Mouse (Mus musculus): ENCODE measurements around the gene Slpi. TPM values are rescaled to one million over a fixed set of nuclear protein-coding genes. Genes with fewer than 3 reads are reported as not detected.

Slpi gene
- polyA plus RNA-seq, 1 experiment from 2014 or later, result not detected

DNA sequence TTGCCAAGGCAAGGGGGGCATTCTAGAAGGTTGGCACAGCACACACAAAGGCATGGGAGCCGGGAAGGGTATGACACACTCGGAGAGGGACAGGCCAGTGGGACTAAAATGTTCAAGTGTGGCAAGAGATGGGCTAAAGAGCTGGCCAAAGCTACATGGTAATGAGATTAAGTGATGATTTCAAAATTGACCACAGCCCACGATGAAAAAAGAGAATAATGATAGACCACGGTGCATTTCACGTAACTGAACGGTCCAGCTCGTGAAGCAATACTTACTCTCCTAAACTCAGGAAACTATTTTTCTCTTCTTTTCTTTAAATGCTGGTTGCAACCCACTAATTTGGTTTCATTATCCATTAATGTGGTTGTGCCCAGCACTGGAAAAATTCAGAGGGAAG, 7.2 kb upstream of the Slpi start:
- ATAC-seq (ENCODE audit: low FRiP score, low TSS enrichment), result no peak

DNA sequence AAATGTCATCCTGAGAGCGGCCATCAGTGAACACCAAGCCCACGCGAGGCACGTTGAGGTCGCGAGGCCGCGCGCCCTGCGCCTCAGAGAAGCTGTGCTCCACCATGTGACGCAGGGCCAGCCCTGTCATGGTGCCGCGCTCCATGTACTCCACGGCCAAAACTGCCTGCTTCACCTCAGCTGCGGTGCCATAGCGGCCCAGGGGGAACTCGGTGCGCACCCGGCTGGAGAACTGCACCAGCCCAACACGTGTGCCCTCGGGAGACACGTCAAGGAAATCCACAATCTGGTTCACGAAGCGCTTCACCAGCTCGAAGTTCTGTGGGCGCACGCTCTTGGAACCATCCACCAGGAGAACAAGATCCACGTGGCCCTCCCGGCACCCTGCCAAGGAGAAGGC, 4.2 kb upstream of the Slpi start:
- no peak for ATAC-seq (ENCODE audit: low FRiP score, low TSS enrichment)
- Histone ChIP-seq H3K27me3 (ENCODE audit: control insufficient read depth, insufficient read depth, low read length) (peaks cover 17% of the 10 kb centered on the region), H3K4me2 (replicated peaks; ENCODE audit: low read depth, low read length) (no peak overlapping the region), H3K27ac (ENCODE audit: low read depth, low read length) (no peak overlapping the region), H3K4me1 (ENCODE audit: control insufficient read depth, insufficient read depth, low read length) (0 out of 2 replicates have a peak, but pooled peaks cover 5% of the 10 kb centered on the region), H3K36me3 (ENCODE audit: control insufficient read depth, insufficient read depth, low read length) (no peaks in the 10 kb centered on the region), H3K9me3 (ENCODE audit: control insufficient read depth, low read length) (peaks cover 7% of the 10 kb centered on the region; the same call in 1 of the 2 replicates), H3K4me3 (ENCODE audit: low read length) (no peak overlapping the region), H3K9ac (ENCODE audit: low read depth, low read length) (no peak overlapping the region)
- 77% methylated on average over 29 of the region's 29 CpGs for WGBS

More for the DNA sequence above, 7.2 kb upstream of the Slpi start:
- 91% methylated on average over 7 of the region's 7 CpGs for WGBS
- Histone ChIP-seq H3K9ac (ENCODE audit: low read depth, low read length) (no peak overlapping the region), H3K4me1 (ENCODE audit: control insufficient read depth, insufficient read depth, low read length) (peaks cover 5% of the 10 kb centered on the region; the same call in 1 of the 2 replicates), H3K27ac (ENCODE audit: low read depth, low read length) (no peak overlapping the region), H3K36me3 (ENCODE audit: control insufficient read depth, insufficient read depth, low read length) (no peaks in the 10 kb centered on the region), H3K9me3 (ENCODE audit: control insufficient read depth, low read length) (peaks cover 8% of the 10 kb centered on the region; the same call in 1 of the 2 replicates), H3K4me2 (replicated peaks; ENCODE audit: low read depth, low read length) (no peak overlapping the region), H3K4me3 (ENCODE audit: low read length) (no peak overlapping the region), H3K27me3 (ENCODE audit: control insufficient read depth, insufficient read depth, low read length) (peaks cover 24% of the 10 kb centered on the region)

DNA sequence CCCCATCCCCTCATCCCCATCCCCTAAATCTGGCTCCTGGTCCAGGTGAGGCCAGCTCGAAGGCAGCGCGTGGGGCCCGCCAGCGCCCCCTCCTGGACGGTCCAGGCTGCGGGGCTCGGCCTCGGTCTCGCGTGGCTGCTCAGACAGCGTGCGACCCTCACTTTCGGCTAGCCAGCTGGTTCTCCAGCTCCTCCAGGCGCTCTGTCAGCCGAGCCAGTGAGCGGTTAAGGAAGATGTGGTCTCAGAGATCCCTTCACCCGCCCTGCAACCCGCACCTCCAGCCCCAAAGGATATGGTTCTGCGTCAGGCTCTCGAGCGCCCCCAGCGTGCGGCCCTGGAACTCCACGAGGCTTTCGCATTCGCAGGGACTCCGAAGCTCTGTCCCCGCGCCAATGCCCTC, 604 bp upstream of the Slpi start:
- H3K27ac ChIP-seq (ENCODE audit: low read depth, low read length), result no peak overlapping the region
- H3K4me1 ChIP-seq (ENCODE audit: control insufficient read depth, insufficient read depth, low read length), result peaks cover 5% of the 10 kb centered on the region; the same call in 1 of the 2 replicates
- H3K4me3 ChIP-seq (ENCODE audit: low read length), result peak overlapping the region; percentile 37
- H3K4me2 ChIP-seq (replicated peaks; ENCODE audit: low read depth, low read length), result peak overlapping the region; percentile 66
- WGBS, result under 1% methylated on average over 30 of the region's 30 CpGs
- peak overlapping the region; percentile 40; the same call in 1 of the 2 replicates for H3K9ac ChIP-seq (ENCODE audit: low read depth, low read length)
- H3K9me3 ChIP-seq (ENCODE audit: control insufficient read depth, low read length), result no peaks in the 10 kb centered on the region
- H3K36me3 ChIP-seq (ENCODE audit: control insufficient read depth, insufficient read depth, low read length), result no peaks in the 10 kb centered on the region
- peaks cover 18% of the 10 kb centered on the region for H3K27me3 ChIP-seq (ENCODE audit: control insufficient read depth, insufficient read depth, low read length)
- peak; percentile 79 for ATAC-seq (ENCODE audit: low FRiP score, low TSS enrichment)

- H3K4me1 ChIP-seq (ENCODE audit: control insufficient read depth, insufficient read depth, low read length), result peaks cover 5% of the 10 kb centered on the region; the same call in 1 of the 2 replicates
- no peak overlapping the region for H3K4me2 ChIP-seq (replicated peaks; ENCODE audit: low read depth, low read length)
- H3K27ac ChIP-seq (ENCODE audit: low read depth, low read length), result no peak overlapping the region
- H3K36me3 ChIP-seq (ENCODE audit: control insufficient read depth, insufficient read depth, low read length), result no peaks in the 10 kb centered on the region
- 12% methylated on average over 8 of the region's 8 CpGs for WGBS
- no peak overlapping the region for H3K9ac ChIP-seq (ENCODE audit: low read depth, low read length)
- peaks cover 18% of the 10 kb centered on the region for H3K27me3 ChIP-seq (ENCODE audit: control insufficient read depth, insufficient read depth, low read length)
- no peak overlapping the region for H3K4me3 ChIP-seq (ENCODE audit: low read length)
- H3K9me3 ChIP-seq (ENCODE audit: control insufficient read depth, low read length), result no peaks in the 10 kb centered on the region
- no peak for ATAC-seq (ENCODE audit: low FRiP score, low TSS enrichment)
Measured at GRCm38 (mm10) chr2:164386953-164387352, 1.9 kb downstream of the Slpi start.

DNA sequence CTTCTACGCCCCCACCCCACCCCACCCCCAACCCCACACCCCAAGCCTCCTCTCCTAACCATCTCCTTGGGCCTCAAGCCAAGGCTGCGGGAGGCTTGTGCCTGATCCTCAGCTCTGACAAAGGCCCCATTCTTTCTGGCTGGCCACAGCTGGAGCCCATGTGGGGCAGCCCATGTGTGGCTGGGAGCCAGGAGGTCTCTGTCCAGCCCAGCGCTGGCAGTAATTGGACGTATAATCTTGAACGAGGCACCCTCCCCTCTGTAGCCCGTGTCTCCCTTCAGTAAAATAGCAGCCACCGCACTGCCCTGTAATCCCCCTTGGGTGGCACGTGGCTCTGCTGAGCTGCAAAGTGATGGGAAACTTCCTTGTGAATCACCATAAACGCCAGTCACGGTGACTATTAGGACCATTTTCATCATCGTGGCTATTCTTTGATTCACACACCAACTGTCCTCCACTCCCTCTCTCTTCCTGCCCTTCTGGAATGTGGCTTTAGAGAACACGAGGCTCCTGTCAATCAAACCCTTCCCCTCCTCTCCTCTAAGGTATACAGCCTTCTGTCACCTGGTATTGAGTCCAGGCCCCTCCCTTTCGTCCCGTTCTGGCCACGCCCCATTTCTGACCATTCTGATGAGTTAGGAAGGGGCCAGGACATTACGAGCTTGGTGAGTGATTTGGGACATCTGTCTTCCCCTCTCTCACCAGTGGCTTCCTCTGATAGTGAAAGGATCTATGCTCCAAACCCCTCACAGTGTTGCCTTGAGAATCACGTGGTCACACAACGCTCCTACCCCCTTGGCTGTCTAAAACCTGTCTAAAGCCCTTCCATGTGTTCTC, 2.8 kb downstream of the Slpi start:
- Histone ChIP-seq H3K36me3 (ENCODE audit: control insufficient read depth, insufficient read depth, low read length) (no peaks in the 10 kb centered on the region), H3K4me2 (replicated peaks; ENCODE audit: low read depth, low read length) (peak overlapping the region; percentile 9; the same call in 1 of the 2 replicates), H3K27ac (ENCODE audit: low read depth, low read length) (no peak overlapping the region), H3K4me3 (ENCODE audit: low read length) (no peak overlapping the region), H3K9me3 (ENCODE audit: control insufficient read depth, low read length) (no peaks in the 10 kb centered on the region), H3K9ac (ENCODE audit: low read depth, low read length) (no peak overlapping the region), H3K4me1 (ENCODE audit: control insufficient read depth, insufficient read depth, low read length) (peaks cover 5% of the 10 kb centered on the region; the same call in 1 of the 2 replicates), H3K27me3 (ENCODE audit: control insufficient read depth, insufficient read depth, low read length) (peaks cover 18% of the 10 kb centered on the region)
- ATAC-seq (ENCODE audit: low FRiP score, low TSS enrichment), result no peak
- WGBS, result 21% methylated on average over 18 of the region's 18 CpGs

DNA sequence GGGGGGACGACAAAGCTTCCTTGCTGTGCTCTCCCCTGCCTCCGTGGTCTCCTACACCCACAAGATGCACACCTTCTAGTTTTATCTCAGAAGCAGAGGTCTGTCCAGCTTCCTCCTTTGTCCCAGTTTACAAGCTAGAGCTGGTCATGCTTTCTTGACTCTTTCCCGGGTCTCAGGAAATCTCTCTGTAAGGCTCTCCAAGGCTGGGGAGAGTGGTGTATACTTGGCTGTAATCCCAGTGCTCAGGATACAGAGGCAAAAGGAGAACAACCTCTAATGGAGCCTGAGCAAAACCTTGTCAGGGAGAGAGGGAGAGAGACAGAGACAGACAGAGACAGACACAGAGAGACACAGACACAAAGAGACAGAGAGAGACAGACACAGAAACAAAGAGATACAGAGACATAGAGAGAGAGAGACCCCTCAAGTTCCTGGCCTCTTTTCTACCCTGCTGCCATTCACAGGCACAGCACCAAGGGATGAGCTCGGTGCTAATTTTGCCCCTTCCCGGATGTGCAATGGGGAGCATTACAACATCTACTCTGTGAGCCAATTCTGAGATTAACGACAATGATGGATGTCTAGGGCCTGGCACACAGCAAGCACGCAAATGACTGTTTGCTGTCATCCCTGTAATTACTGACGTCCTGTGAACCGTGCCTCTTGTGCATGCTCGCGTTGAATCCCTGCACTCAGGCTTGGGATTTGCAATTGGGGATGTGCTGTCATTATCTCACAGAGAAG, 5.1 kb downstream of the Slpi start:
- H3K27ac ChIP-seq (ENCODE audit: low read depth, low read length), result no peak overlapping the region
- H3K9ac ChIP-seq (ENCODE audit: low read depth, low read length), result no peak overlapping the region
- no peaks in the 10 kb centered on the region for H3K9me3 ChIP-seq (ENCODE audit: control insufficient read depth, low read length)
- no peak for ATAC-seq (ENCODE audit: low FRiP score, low TSS enrichment)
- 56% methylated on average over 11 of the region's 11 CpGs for WGBS
- H3K27me3 ChIP-seq (ENCODE audit: control insufficient read depth, insufficient read depth, low read length), result peaks cover 8% of the 10 kb centered on the region
- no peaks in the 10 kb centered on the region; the same call in 1 of the 2 replicates for H3K4me1 ChIP-seq (ENCODE audit: control insufficient read depth, insufficient read depth, low read length)
- H3K4me2 ChIP-seq (replicated peaks; ENCODE audit: low read depth, low read length), result no peak overlapping the region
- H3K36me3 ChIP-seq (ENCODE audit: control insufficient read depth, insufficient read depth, low read length), result no peaks in the 10 kb centered on the region
- H3K4me3 ChIP-seq (ENCODE audit: low read length), result no peak overlapping the region

- 82% methylated on average over 3 of the region's 3 CpGs for WGBS
- ATAC-seq (ENCODE audit: low FRiP score, low TSS enrichment), result no peak
- H3K4me1 ChIP-seq (ENCODE audit: control insufficient read depth, insufficient read depth, low read length), result no peaks in the 10 kb centered on the region; the same call in 1 of the 2 replicates
- H3K9ac ChIP-seq (ENCODE audit: low read depth, low read length), result no peak overlapping the region
- no peak overlapping the region for H3K4me2 ChIP-seq (replicated peaks; ENCODE audit: low read depth, low read length)
- H3K36me3 ChIP-seq (ENCODE audit: control insufficient read depth, insufficient read depth, low read length), result no peaks in the 10 kb centered on the region
- H3K9me3 ChIP-seq (ENCODE audit: control insufficient read depth, low read length), result no peaks in the 10 kb centered on the region
- H3K27ac ChIP-seq (ENCODE audit: low read depth, low read length), result no peak overlapping the region
- H3K27me3 ChIP-seq (ENCODE audit: control insufficient read depth, insufficient read depth, low read length), result no peaks in the 10 kb centered on the region; the same call in 1 of the 2 replicates
- H3K4me3 ChIP-seq (ENCODE audit: low read length), result no peak overlapping the region
Measured at GRCm38 (mm10) chr2:164382971-164383370, 5.9 kb downstream of the Slpi start.

GRCm38 (mm10) chr2:164381726-164382125, 7.2 kb downstream of the Slpi start:
- Histone ChIP-seq H3K36me3 (ENCODE audit: control insufficient read depth, insufficient read depth, low read length) (no peaks in the 10 kb centered on the region), H3K9me3 (ENCODE audit: control insufficient read depth, low read length) (no peaks in the 10 kb centered on the region), H3K27ac (ENCODE audit: low read depth, low read length) (no peak overlapping the region), H3K4me1 (ENCODE audit: control insufficient read depth, insufficient read depth, low read length) (no peaks in the 10 kb centered on the region; the same call in 1 of the 2 replicates), H3K4me2 (replicated peaks; ENCODE audit: low read depth, low read length) (no peak overlapping the region), H3K9ac (ENCODE audit: low read depth, low read length) (no peak overlapping the region), H3K27me3 (ENCODE audit: control insufficient read depth, insufficient read depth, low read length) (no peaks in the 10 kb centered on the region), H3K4me3 (ENCODE audit: low read length) (no peak overlapping the region)
- ATAC-seq (ENCODE audit: low FRiP score, low TSS enrichment), result no peak
- WGBS, result 78% methylated on average over 8 of the region's 8 CpGs

All from kidney, embryonic 14.5 days (tissue).